Mouse (Mus musculus) lung, embryonic 16.5 days (tissue): Measurements from ENCODE around the gene Zfyve27. TPM values are rescaled to one million over a fixed set of nuclear protein-coding genes. Genes with fewer than 3 reads are reported as not detected.

ENCODE experiments used
- ATAC-seq: fragments of 200-750 bp; cut with Nextera tagmentation; 2 replicates; pipeline ENCODE4 v1.8.0; 2017; ENCODE audit warnings: low read depth, mild to moderate bottlenecking, moderate library complexity
- H3K27ac ChIP-seq: fragments of 300-500 bp; sonication (generic); 2 replicates; pipeline ENCODE4 v1.5.1; 2014; ENCODE audit warnings: mild to moderate bottlenecking, control low read depth, low read length
- H3K27me3 ChIP-seq: fragments of 300-500 bp; sonication (generic); 2 replicates; pipeline ENCODE4 v1.6.1; 2014; ENCODE audit warnings: low read depth, low read length, mixed read lengths; ENCODE audit not compliant: control insufficient read depth, insufficient read depth
- H3K36me3 ChIP-seq: fragments of 300-500 bp; sonication (generic); 2 replicates; pipeline ENCODE4 v1.6.1; 2014; ENCODE audit warnings: low read length; ENCODE audit not compliant: control insufficient read depth, insufficient read depth
- H3K4me1 ChIP-seq: fragments of 300-500 bp; sonication (generic); replicated peaks from 2 replicates; pipeline ENCODE4 v1.6.1; 2014; ENCODE audit warnings: low read length, mixed read lengths; ENCODE audit not compliant: control insufficient read depth, insufficient read depth
- H3K4me2 ChIP-seq: fragments of 300-500 bp; sonication (generic); 2 replicates; pipeline ENCODE4 v1.6.1; 2014; ENCODE audit warnings: low read depth, low read length, control low read depth
- H3K4me3 ChIP-seq: fragments of 300-500 bp; sonication (generic); 2 replicates; pipeline ENCODE4 v1.5.1; 2014; ENCODE audit warnings: mild to moderate bottlenecking, low read length, control low read depth
- H3K9ac ChIP-seq: fragments of 300-500 bp; sonication (generic); 2 replicates; pipeline ENCODE4 v1.6.1; 2014; ENCODE audit warnings: low read length, control low read depth
- H3K9me3 ChIP-seq: fragments of 300-500 bp; sonication (generic); 2 replicates; pipeline ENCODE4 v1.6.1; 2016; ENCODE audit warnings: low read length; ENCODE audit not compliant: control insufficient read depth
- WGBS: fragments of 180-500 bp; shearing (Covaris S2); extraction: QIAGEN DNeasy Blood & Tissue Kit; methylation state at CpG from one replicate; pipeline ENCODE4 v1.1.7; 2014; 5-methylcytosine and 5-hydroxymethylcytosine counted together
- polyA plus RNA-seq: library from polyadenylated mRNA; unstranded; fragments of >200 nt; fragmentation: Nextera tagmentation; extraction: Ambion mirVana; gene quantifications from 2 replicates; pipeline ENCODE4 v1.2.1, GENCODE M21; 2015

Zfyve27 gene
- polyA plus RNA-seq, 1 experiment from 2014 or later = 26.4 TPM

DNA sequence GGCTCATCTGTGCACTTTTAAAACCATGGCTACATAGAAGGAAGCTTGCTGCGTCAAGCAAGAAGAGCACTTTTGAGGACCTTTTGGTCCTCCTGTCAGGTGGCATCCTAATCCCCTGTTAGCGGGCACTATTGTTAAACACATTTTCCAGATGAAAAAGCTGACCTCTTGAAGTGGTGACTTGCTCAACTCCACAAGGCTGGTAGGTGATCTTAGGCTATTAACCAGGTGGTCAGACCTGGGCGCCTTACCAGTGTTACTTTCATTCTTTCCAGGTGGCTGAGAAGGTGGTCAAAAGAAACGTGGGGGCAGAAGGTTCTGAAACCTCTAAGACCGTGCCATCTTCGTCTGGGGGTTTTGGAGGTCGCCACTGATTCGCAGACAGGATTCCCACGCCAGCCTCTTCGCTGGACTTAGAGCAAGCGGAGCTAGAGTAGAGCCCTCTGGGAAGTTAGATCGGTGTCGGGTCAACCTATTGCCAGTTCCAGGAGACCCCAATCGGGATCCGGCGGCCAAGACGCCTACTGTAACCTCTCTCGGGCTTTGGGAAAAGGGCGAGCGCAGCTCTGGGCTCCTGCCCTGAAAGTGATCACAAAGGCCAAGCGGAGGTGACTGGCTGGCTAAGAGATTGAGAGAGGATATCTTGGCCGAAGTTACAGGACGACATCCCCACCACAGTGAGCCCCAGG, 35.6 kb upstream of the Zfyve27 start:
- H3K9ac ChIP-seq = peak overlapping the region; percentile 76
- no peaks in the 10 kb centered on the region for H3K9me3 ChIP-seq
- WGBS = 4% methylated on average over 23 of the region's 23 CpGs
- H3K4me1 ChIP-seq = peaks cover 18% of the 10 kb centered on the region
- H3K36me3 ChIP-seq = peaks cover 14% of the 10 kb centered on the region
- peak overlapping the region; percentile 54 for H3K4me3 ChIP-seq
- ATAC-seq = peak; percentile 1; the same call in 1 of the 2 replicates
- H3K27ac ChIP-seq = peak overlapping the region; percentile 88
- H3K4me2 ChIP-seq = peak overlapping the region; percentile 87
- no peaks in the 10 kb centered on the region for H3K27me3 ChIP-seq

DNA sequence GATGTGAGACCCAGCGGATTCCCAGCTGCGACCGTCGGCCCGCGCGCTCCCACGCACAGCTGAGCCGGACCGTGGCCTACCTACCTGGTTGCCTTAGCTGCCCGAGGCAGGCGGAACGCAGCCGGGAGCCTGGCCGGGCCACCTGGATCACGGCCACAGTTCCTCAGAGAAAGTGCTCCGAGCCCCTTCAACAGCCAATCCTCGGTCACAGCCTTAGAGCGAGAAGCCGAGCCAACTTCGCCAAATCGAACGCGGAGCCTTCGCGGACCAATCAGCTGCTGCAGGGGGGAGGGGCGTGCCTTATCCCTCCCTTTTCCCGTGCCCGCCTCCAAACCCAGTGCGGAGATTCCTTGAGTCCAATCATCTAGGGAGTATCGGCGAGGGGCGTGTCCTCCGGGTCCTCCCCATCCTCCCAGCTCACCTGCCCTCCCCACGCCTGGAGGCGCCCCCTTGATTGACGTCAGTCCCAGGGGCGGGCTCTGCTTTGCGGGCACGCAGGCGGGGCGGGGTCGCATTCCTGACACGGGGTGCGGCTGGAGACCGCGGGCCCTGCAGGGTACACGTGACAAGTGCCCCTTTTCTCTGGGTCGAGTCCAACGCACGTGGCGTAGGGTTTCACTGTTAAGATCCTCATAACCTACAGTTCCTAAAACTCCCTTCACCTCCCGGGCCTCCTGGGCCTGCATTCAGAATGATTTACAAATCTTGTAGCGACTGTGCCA, 34.8 kb upstream of the Zfyve27 start, which contains the start of gene Avpi1:
Gene Avpi1, minus strand, starts transcription at position 273 of the 722 bp plus-strand sequence.
- H3K9me3 ChIP-seq = no peaks in the 10 kb centered on the region
- peak within 1 kb of the TSS; percentile 88 for H3K27ac ChIP-seq
- H3K4me3 ChIP-seq = peak within 1 kb of the TSS; percentile 54
- peak within 1 kb of the TSS; percentile 76 for H3K9ac ChIP-seq
- ATAC-seq = peak; percentile 97
- peaks cover 18% of the 10 kb centered on the region for H3K4me1 ChIP-seq
- H3K4me2 ChIP-seq = peak within 1 kb of the TSS; percentile 87
- WGBS = under 1% methylated on average over 54 of the region's 54 CpGs
- H3K27me3 ChIP-seq = no peaks in the 10 kb centered on the region
- peaks cover 7% of the 10 kb centered on the region; the same call in 1 of the 2 replicates for H3K36me3 ChIP-seq

DNA sequence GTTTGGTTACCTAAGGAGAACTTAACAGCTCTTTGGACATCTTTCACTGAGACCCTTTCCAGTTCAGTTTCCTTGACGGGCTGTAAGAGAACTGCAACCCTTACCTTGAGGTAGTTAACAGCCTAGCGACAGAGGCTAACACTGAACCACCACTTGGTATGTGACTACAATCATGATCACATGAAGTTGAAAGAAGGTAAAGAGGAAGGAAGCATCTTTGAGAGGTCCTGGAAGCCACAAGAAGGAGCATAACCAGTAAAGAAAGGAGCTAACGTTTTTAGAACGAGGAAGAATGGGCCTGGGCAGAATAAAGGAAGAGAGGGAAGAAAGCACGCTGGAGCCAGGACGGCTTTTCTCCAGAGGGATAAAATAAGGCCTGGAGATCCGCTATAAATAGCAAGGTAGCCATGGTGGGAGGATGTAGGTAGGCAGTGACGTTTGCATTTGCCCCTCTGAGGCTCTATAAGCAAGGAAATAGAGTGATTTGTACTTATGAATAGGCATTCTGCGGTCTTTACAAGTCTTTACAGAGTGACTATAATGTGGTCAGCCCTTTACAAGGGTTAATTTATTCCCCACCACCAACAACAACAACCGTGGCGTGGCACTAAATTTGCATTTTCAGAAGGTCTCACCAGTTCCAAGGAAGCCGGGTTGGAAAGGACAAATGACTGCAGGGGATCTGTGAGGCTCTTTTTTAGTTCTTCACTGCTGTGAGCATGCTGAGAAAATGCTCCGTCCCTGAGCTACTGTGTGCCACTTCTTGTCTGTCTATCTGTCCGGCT, 34.0 kb upstream of the Zfyve27 start:
- Histone ChIP-seq H3K9ac (peak overlapping the region; percentile 46), H3K27me3 (no peaks in the 10 kb centered on the region)
- no peak for ATAC-seq

DNA sequence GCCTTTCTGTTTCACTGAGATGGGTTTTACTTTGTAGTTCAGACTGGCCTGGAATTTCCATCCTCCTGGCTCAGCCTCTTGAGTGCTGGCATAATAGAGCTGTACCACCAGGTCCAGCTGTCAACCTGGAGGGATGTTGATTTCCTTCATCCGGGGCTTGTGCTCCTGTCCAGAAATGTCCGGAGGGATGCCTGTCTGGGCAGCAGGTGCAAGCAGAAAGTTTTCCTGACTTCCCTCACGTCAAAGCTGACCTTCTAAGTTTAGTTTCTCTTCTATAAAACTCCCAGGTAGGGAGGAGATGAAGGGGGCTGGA, 33.5 kb upstream of the Zfyve27 start:
- Histone ChIP-seq H3K4me1 (peaks cover 16% of the 10 kb centered on the region), H3K9me3 (no peaks in the 10 kb centered on the region), H3K4me3 (no peak overlapping the region), H3K27ac (peak overlapping the region; percentile 84), H3K27me3 (no peaks in the 10 kb centered on the region), H3K9ac (no peak overlapping the region), H3K36me3 (no peaks in the 10 kb centered on the region), H3K4me2 (no peak overlapping the region)
- no peak for ATAC-seq
- WGBS = 47% methylated on average over 3 of the region's 3 CpGs

More for the DNA sequence above, 34.0 kb upstream of the Zfyve27 start:
- WGBS = 38% methylated on average over 14 of the region's 14 CpGs
- Histone ChIP-seq H3K9me3 (no peaks in the 10 kb centered on the region), H3K36me3 (0 out of 2 replicates have a peak, but pooled peaks cover under 1% of the 10 kb centered on the region), H3K27ac (peak overlapping the region; percentile 84), H3K4me1 (peaks cover 18% of the 10 kb centered on the region), H3K4me2 (peak overlapping the region; percentile 87), H3K4me3 (peak overlapping the region; percentile 54)

DNA sequence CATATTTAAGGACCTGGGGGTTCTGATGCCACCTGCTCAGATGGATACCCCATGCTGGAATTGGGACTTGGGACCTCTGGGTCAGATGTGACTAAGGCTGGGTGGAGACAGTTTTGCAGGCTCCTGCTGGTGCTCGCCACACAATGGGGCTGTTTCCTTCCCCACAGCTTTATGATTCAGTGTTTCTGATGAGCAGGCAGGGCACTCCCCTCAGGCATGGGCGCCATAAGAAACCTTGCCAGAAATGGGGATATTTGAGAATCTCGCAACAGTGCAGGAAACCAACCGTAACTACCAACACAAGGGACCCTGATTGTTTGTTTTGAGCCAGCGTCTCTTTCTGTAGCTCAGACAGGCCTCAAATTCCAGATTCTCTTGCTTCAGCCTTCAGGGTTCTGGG, 32.6 kb upstream of the Zfyve27 start:
- ATAC-seq = no peak
- H3K27me3 ChIP-seq = no peaks in the 10 kb centered on the region
- no peaks in the 10 kb centered on the region for H3K36me3 ChIP-seq
- H3K27ac ChIP-seq = no peak overlapping the region
- H3K9ac ChIP-seq = no peak overlapping the region
- no peaks in the 10 kb centered on the region for H3K9me3 ChIP-seq
- peaks cover 11% of the 10 kb centered on the region for H3K4me1 ChIP-seq
- H3K4me2 ChIP-seq = no peak overlapping the region
- no peak overlapping the region for H3K4me3 ChIP-seq
- whole genome bisulfite sequencing = 62% methylated on average over 5 of the region's 5 CpGs

DNA sequence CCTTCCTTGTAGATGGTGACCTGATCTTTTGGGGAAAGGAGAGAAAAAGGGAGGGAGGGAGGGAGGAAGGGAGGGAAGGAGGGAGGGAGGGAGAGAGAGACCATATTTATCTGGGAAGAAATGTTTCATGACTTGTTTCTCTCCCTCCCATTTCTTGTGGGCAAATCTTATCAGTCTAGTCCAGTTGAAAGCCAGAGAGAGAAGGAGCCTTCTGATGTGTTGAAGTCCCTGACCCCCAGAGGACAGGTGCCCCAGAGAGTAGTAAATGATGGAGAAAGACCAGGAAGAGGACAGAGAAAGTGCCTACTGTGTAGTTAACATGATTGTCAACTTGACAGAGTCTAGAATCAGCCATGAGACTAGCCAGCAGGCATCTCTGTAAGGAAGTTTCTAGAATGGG, 28.7 kb upstream of the Zfyve27 start:
- Histone ChIP-seq H3K4me2 (no peak overlapping the region), H3K9ac (no peak overlapping the region), H3K4me1 (peaks cover 1% of the 10 kb centered on the region; the same call in 1 of the 2 replicates), H3K27me3 (no peaks in the 10 kb centered on the region), H3K9me3 (no peaks in the 10 kb centered on the region), H3K4me3 (no peak overlapping the region), H3K36me3 (no peaks in the 10 kb centered on the region), H3K27ac (no peak overlapping the region)
- ATAC-seq = no peak

DNA sequence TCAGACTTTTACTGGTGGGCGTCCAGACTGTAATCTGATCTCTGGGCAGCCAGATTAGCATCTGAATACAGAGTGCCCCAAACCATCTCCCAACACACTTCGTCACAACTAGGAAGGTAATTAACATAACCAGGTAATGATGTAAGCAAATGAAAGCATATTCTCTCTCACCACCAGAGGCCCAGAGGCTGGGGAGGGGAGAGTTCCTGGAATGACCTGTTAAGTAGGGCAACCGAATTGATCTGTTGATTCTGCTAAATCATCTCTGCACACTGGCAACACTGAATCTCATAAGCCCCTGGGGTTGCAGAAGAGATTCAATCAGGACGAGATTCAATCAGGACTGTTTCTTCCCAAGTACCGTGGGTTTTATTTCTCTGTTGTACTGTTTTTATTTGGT, 27.6 kb upstream of the Zfyve27 start:
- 29% methylated on average over 5 of the region's 5 CpGs for WGBS
- H3K27me3 ChIP-seq = no peaks in the 10 kb centered on the region
- H3K9me3 ChIP-seq = no peaks in the 10 kb centered on the region
- no peak overlapping the region for H3K9ac ChIP-seq
- H3K4me2 ChIP-seq = no peak overlapping the region
- no peak for ATAC-seq
- no peaks in the 10 kb centered on the region; the same call in 1 of the 2 replicates for H3K4me1 ChIP-seq
- no peak overlapping the region for H3K27ac ChIP-seq
- H3K36me3 ChIP-seq = no peaks in the 10 kb centered on the region
- H3K4me3 ChIP-seq = no peak overlapping the region

DNA sequence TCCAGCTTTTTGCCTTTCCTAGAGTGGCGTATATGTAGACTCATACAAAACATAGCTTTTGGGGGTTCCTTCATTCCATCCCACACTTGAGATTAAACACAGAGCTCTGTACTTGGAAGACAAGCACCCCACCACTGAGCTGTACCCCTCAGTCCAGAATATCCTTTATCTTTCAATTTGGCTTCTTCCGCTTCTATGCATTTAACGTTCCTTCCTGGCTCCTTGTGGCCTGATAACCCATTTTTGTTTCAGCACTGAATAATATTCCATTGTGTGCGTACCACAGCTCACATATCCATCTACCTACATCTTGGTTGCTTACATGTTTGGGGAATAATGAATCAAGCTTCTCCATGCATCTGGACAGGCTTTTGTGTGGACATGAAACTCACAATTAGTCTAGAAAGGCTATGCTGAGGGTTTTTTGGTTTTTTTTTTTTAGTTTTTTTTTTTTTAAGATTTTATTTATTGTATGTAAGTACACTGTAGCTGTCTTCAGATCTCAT, 26.5 kb upstream of the Zfyve27 start:
- H3K36me3 ChIP-seq = no peaks in the 10 kb centered on the region
- no peak overlapping the region for H3K4me3 ChIP-seq
- WGBS = 91% methylated on average over 4 of the region's 4 CpGs
- no peaks in the 10 kb centered on the region for H3K9me3 ChIP-seq
- no peaks in the 10 kb centered on the region for H3K4me1 ChIP-seq
- H3K4me2 ChIP-seq = no peak overlapping the region
- H3K27ac ChIP-seq = no peak overlapping the region
- ATAC-seq = no peak
- H3K9ac ChIP-seq = no peak overlapping the region
- H3K27me3 ChIP-seq = no peaks in the 10 kb centered on the region
